Mouse (Mus musculus) hindbrain, postnatal 0 days (tissue): ENCODE data around the gene Csnk1g2. TPM values are rescaled to one million over a fixed set of nuclear protein-coding genes. Genes with fewer than 3 reads are reported as not detected.
A peak's percentile ranks its signal among the peaks of the same experiment; 100 is the strongest.

Experiments
- ATAC-seq: fragments of 200-750 bp; cut with Nextera tagmentation; 2 replicates; pipeline ENCODE4 v1.8.0; 2017; ENCODE audit warnings: mild to moderate bottlenecking, moderate TSS enrichment, moderate library complexity
- DNase-seq: peaks from one replicate; pipeline ENCODE4 v3.0.0-alpha.2; 2015; ENCODE audit warnings: low spot score
- H3K27ac ChIP-seq: fragments of 300-500 bp; sonication (generic); 2 replicates; pipeline ENCODE4 v1.5.1; 2014; ENCODE audit warnings: mild to moderate bottlenecking
- H3K27me3 ChIP-seq: fragments of 300-500 bp; sonication (generic); 2 replicates; pipeline ENCODE4 v1.6.1; 2014; ENCODE audit warnings: low read length, mixed read lengths; ENCODE audit not compliant: insufficient read depth
- H3K36me3 ChIP-seq: fragments of 300-500 bp; sonication (generic); 2 replicates; pipeline ENCODE4 v1.6.1; 2014; ENCODE audit warnings: low read length, mixed read lengths; ENCODE audit not compliant: insufficient read depth
- H3K4me1 ChIP-seq: fragments of 300-500 bp; sonication (generic); 2 replicates; pipeline ENCODE4 v1.6.1; 2014; ENCODE audit warnings: antibody characterized with exemption, low read length, mixed read lengths; ENCODE audit not compliant: insufficient read depth
- H3K4me2 ChIP-seq: fragments of 300-500 bp; sonication (generic); 2 replicates; pipeline ENCODE4 v1.6.1; 2014; ENCODE audit warnings: low read depth, mild to moderate bottlenecking, low read length, moderate library complexity, mixed read lengths
- H3K4me3 ChIP-seq: fragments of 300-500 bp; sonication (generic); 2 replicates; pipeline ENCODE4 v1.5.1; 2014; ENCODE audit warnings: low read length
- H3K9ac ChIP-seq: fragments of 300-500 bp; sonication (generic); replicated peaks from 2 replicates; pipeline ENCODE4 v1.6.1; 2014; ENCODE audit warnings: mild to moderate bottlenecking, low read length, moderate library complexity, mixed read lengths
- H3K9me3 ChIP-seq: fragments of 300-500 bp; sonication (generic); 2 replicates; pipeline ENCODE4 v1.6.1; 2016; ENCODE audit warnings: low read length, mixed read lengths
- CTCF ChIP-seq: IDR thresholded peaks from 2 replicates; pipeline ENCODE4 v1.5.1; 2016; ENCODE audit warnings: antibody characterized with exemption, control low read depth, low read depth
- WGBS: fragments of 180-500 bp; shearing (Covaris S2); extraction: QIAGEN DNeasy Blood & Tissue Kit; methylation state at CpG from one replicate; pipeline ENCODE4 v1.1.7; 2014; 5-methylcytosine and 5-hydroxymethylcytosine counted together
- polyA plus RNA-seq: library from polyadenylated mRNA; unstranded; fragments of >200 nt; fragmentation: Nextera tagmentation; extraction: Ambion mirVana; gene quantifications from 2 replicates; pipeline ENCODE4 v1.2.1, GENCODE M21; 2015
- total RNA-seq: library from RNA; depleted of rRNA; stranded (reverse); fragments of >200 nt; gene quantifications from 2 replicates; pipeline ENCODE4 v1.2.3, GENCODE M21; 2014

Csnk1g2 gene
- total and polyA plus RNA-seq, 2 experiments from 2014 or later, result 94.3 to 156 TPM

DNA sequence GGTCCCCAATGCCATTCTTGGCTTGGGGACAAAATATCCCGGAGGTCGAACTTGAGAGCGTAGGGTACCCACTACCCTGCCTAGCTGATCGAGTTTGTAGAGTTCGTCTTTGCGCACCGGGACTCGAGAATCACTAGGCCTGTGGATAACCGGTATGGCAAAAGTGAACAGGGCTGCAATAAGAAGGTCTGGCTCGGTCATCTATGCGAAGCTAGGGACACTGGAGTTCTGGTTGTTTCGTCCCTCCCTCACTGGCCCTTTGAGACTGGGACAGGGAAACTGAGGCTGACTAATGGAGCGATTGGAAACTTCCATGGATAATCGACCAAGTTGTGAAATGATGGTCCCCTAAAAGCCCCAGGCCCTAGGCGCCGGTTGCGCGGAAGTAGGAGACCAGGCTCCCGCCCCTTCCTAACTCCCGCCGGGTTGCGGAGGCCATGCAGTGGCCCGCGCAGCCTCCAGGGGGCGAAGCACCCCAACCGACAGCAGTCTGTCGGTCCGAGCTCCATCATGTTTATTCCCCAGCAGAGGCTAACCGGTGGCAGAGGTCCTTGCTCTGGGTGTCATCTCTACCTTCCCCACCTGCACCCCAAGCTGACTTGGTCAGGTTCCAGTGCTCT, 44.4 kb upstream of the Csnk1g2 start:
- H3K36me3 ChIP-seq, result no peaks in the 10 kb centered on the region
- peak overlapping the region; percentile 80 for H3K4me3 ChIP-seq
- H3K4me2 ChIP-seq, result peak overlapping the region; percentile 90
- H3K4me1 ChIP-seq, result peaks cover 30% of the 10 kb centered on the region
- WGBS, result under 1% methylated on average over 29 of the region's 29 CpGs
- H3K9me3 ChIP-seq, result no peaks in the 10 kb centered on the region
- DNase-seq, result peak; percentile 79
- H3K27ac ChIP-seq, result peak overlapping the region; percentile 86; the same call in 1 of the 2 replicates
- peak overlapping the region; percentile 29 for H3K9ac ChIP-seq
- TF ChIP-seq CTCF, result peak; percentile 82
- no peaks in the 10 kb centered on the region for H3K27me3 ChIP-seq
- no peak for ATAC-seq

- peak; percentile 74 for TF ChIP-seq CTCF
- Histone ChIP-seq H3K4me3 (peak overlapping the region; percentile 80), H3K9me3 (no peaks in the 10 kb centered on the region), H3K36me3 (no peaks in the 10 kb centered on the region), H3K9ac (no peak overlapping the region), H3K4me2 (peak overlapping the region; percentile 90), H3K4me1 (peaks cover 26% of the 10 kb centered on the region), H3K27me3 (no peaks in the 10 kb centered on the region), H3K27ac (peak overlapping the region; percentile 86; the same call in 1 of the 2 replicates)
- DNase-seq (peak; percentile 77), ATAC-seq (no peak)
- 7% methylated on average over 8 of the region's 8 CpGs for WGBS
Measured at GRCm38 (mm10) chr10:80578911-80579310, 43.7 kb upstream of the Csnk1g2 start.

GRCm38 (mm10) chr10:80583047-80583446, 39.6 kb upstream of the Csnk1g2 start:
- no peak overlapping the region for H3K27ac ChIP-seq
- no peaks in the 10 kb centered on the region for H3K27me3 ChIP-seq
- no peak overlapping the region for H3K4me2 ChIP-seq
- DNase-seq (no peak), ATAC-seq (no peak)
- peaks cover 11% of the 10 kb centered on the region for H3K4me1 ChIP-seq
- no peak overlapping the region for H3K4me3 ChIP-seq
- H3K9ac ChIP-seq, result no peak overlapping the region
- no peaks in the 10 kb centered on the region for H3K36me3 ChIP-seq
- no peak for TF ChIP-seq CTCF
- no peaks in the 10 kb centered on the region for H3K9me3 ChIP-seq
- WGBS, result 84% methylated on average over 5 of the region's 5 CpGs

GRCm38 (mm10) chr10:80584045-80584488, 38.6 kb upstream of the Csnk1g2 start:
- no peaks in the 10 kb centered on the region for H3K27me3 ChIP-seq
- H3K4me1 ChIP-seq, result peaks cover 8% of the 10 kb centered on the region; the same call in 1 of the 2 replicates
- ATAC-seq (no peak), DNase-seq (peak; percentile 17)
- no peak overlapping the region for H3K27ac ChIP-seq
- H3K9me3 ChIP-seq, result no peaks in the 10 kb centered on the region
- no peaks in the 10 kb centered on the region for H3K36me3 ChIP-seq
- WGBS, result 63% methylated on average over 12 of the region's 12 CpGs
- no peak for TF ChIP-seq CTCF
- H3K4me3 ChIP-seq, result no peak overlapping the region
- no peak overlapping the region for H3K4me2 ChIP-seq
- H3K9ac ChIP-seq, result no peak overlapping the region

GRCm38 (mm10) chr10:80584642-80585552, 37.7 kb upstream of the Csnk1g2 start:
- ATAC-seq (0 out of 2 replicates have a peak, but pooled peaks have one; percentile 13), DNase-seq (no peak)
- H3K9ac ChIP-seq, result 0 out of 2 replicates have a peak overlapping the region, but pooled peaks have one; percentile 5
- no peaks in the 10 kb centered on the region for H3K36me3 ChIP-seq
- no peaks in the 10 kb centered on the region for H3K27me3 ChIP-seq
- H3K27ac ChIP-seq, result no peak overlapping the region
- H3K4me2 ChIP-seq, result 0 out of 2 replicates have a peak overlapping the region, but pooled peaks have one; percentile 16
- 0 out of 2 replicates have a peak, but pooled peaks cover 13% of the 10 kb centered on the region for H3K4me1 ChIP-seq
- H3K4me3 ChIP-seq, result no peak overlapping the region
- 69% methylated on average over 12 of the region's 12 CpGs for WGBS
- no peaks in the 10 kb centered on the region for H3K9me3 ChIP-seq
- TF ChIP-seq CTCF, result no peak

- ATAC-seq (no peak), DNase-seq (no peak)
- Histone ChIP-seq H3K4me1 (0 out of 2 replicates have a peak, but pooled peaks cover 13% of the 10 kb centered on the region), H3K4me3 (no peak overlapping the region), H3K9ac (0 out of 2 replicates have a peak overlapping the region, but pooled peaks have one; percentile 5), H3K9me3 (no peaks in the 10 kb centered on the region), H3K4me2 (0 out of 2 replicates have a peak overlapping the region, but pooled peaks have one; percentile 16), H3K36me3 (no peaks in the 10 kb centered on the region), H3K27me3 (no peaks in the 10 kb centered on the region), H3K27ac (no peak overlapping the region)
- TF ChIP-seq CTCF, result no peak
- 95% methylated on average over 8 of the region's 8 CpGs for WGBS
Measured at GRCm38 (mm10) chr10:80585581-80585980, 37.1 kb upstream of the Csnk1g2 start.
